Mouse (Mus musculus) forebrain, embryonic 15.5 days (tissue): ENCODE measurements at regions not wholly inside any gene's neighbourhood (a gene's known extent, or its start where the extent isn't known, plus 50 kb on each side); places are given as distances from the start of the nearest gene placed in this dataset.

Experiments
- ATAC-seq: fragments of 200-750 bp; cut with Nextera tagmentation; replicated peaks from 2 replicates; pipeline ENCODE4 v1.8.0; 2017; ENCODE audit warnings: mild to moderate bottlenecking, moderate TSS enrichment, moderate library complexity
- H3K27ac ChIP-seq: fragments of 300-500 bp; sonication (generic); replicated peaks from 2 replicates; pipeline ENCODE4 v1.5.1; 2015; ENCODE audit warnings: mild to moderate bottlenecking, inconsistent platforms
- H3K27me3 ChIP-seq: fragments of 300-500 bp; sonication (generic); 2 replicates; pipeline ENCODE4 v1.6.1; 2015; ENCODE audit warnings: inconsistent platforms
- H3K36me3 ChIP-seq: fragments of 300-500 bp; sonication (generic); 2 replicates; pipeline ENCODE4 v1.6.1; 2015; ENCODE audit warnings: mild to moderate bottlenecking, inconsistent platforms
- H3K4me1 ChIP-seq: fragments of 300-500 bp; sonication (generic); 2 replicates; pipeline ENCODE4 v1.6.1; 2015; ENCODE audit warnings: inconsistent platforms
- H3K4me2 ChIP-seq: fragments of 300-500 bp; sonication (generic); replicated peaks from 2 replicates; pipeline ENCODE4 v1.6.1; 2015; ENCODE audit warnings: mild to moderate bottlenecking, inconsistent platforms
- H3K4me3 ChIP-seq: fragments of 300-500 bp; sonication (generic); 2 replicates; pipeline ENCODE4 v1.5.1; 2015; ENCODE audit warnings: mild to moderate bottlenecking, inconsistent platforms
- H3K9ac ChIP-seq: fragments of 300-500 bp; sonication (generic); replicated peaks from 2 replicates; pipeline ENCODE4 v1.6.1; 2015; ENCODE audit warnings: mild to moderate bottlenecking, inconsistent platforms
- H3K9me3 ChIP-seq: fragments of 300-500 bp; sonication (generic); 2 replicates; pipeline ENCODE4 v1.6.1; 2016; ENCODE audit warnings: inconsistent platforms
- WGBS: fragments of 180-500 bp; shearing (Covaris S2); methylation state at CpG from one replicate; pipeline ENCODE4 v1.1.7; 2015; ENCODE audit warnings: mixed read lengths; 5-methylcytosine and 5-hydroxymethylcytosine counted together

- H3K27ac ChIP-seq = no peak overlapping the region
- no peaks in the 10 kb centered on the region for H3K36me3 ChIP-seq
- H3K4me2 ChIP-seq = no peak overlapping the region
- no peaks in the 10 kb centered on the region for H3K4me1 ChIP-seq
- 86% methylated on average over 11 of the region's 11 CpGs for WGBS
- H3K9ac ChIP-seq = no peak overlapping the region
- H3K4me3 ChIP-seq = no peak overlapping the region
- H3K9me3 ChIP-seq = no peaks in the 10 kb centered on the region
- no peak for ATAC-seq
- no peaks in the 10 kb centered on the region for H3K27me3 ChIP-seq
These were observed 93.1 kb downstream of the Zfp706 start for GRCm38 (mm10) chr15:36914239-36915100.

DNA sequence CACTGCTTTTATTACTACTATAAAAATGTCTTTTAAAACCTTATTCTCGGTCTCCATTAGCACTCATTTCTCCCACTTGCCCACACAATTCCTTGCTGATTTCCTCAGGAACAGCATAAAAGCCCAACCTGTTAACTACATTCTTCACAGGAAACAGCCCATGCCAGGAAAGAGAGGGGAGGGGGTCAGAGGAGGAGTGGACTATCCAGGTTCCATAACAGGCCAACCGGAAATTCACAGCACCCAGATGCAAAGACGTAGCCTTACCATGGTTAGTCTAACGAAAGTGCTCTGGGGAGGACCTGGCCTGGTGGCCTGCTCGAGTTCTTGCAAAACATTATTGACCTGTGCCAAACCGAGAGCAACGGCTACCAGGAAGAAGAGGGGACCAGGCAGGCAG, 94.3 kb downstream of the Zfp706 start:
- no peaks in the 10 kb centered on the region for H3K9me3 ChIP-seq
- no peak overlapping the region for H3K4me2 ChIP-seq
- no peaks in the 10 kb centered on the region for H3K36me3 ChIP-seq
- 94% methylated on average over 7 of the region's 7 CpGs for WGBS
- no peaks in the 10 kb centered on the region for H3K4me1 ChIP-seq
- no peak overlapping the region for H3K9ac ChIP-seq
- no peak overlapping the region for H3K27ac ChIP-seq
- H3K27me3 ChIP-seq = no peaks in the 10 kb centered on the region
- no peak overlapping the region for H3K4me3 ChIP-seq
- no peak for ATAC-seq

GRCm38 (mm10) chr15:36910272-36910671, 97.3 kb downstream of the Zfp706 start:
- no peak overlapping the region for H3K4me3 ChIP-seq
- no peaks in the 10 kb centered on the region for H3K27me3 ChIP-seq
- no peaks in the 10 kb centered on the region for H3K36me3 ChIP-seq
- WGBS = 80% methylated on average over 2 of the region's 2 CpGs
- ATAC-seq = no peak
- H3K9me3 ChIP-seq = no peaks in the 10 kb centered on the region
- no peak overlapping the region for H3K4me2 ChIP-seq
- H3K27ac ChIP-seq = no peak overlapping the region
- H3K9ac ChIP-seq = no peak overlapping the region
- H3K4me1 ChIP-seq = no peaks in the 10 kb centered on the region

- H3K4me1 ChIP-seq = no peaks in the 10 kb centered on the region
- H3K4me2 ChIP-seq = no peak overlapping the region
- WGBS = 86% methylated on average over 3 of the region's 3 CpGs
- H3K27me3 ChIP-seq = no peaks in the 10 kb centered on the region
- H3K36me3 ChIP-seq = no peaks in the 10 kb centered on the region
- H3K9ac ChIP-seq = no peak overlapping the region
- no peaks in the 10 kb centered on the region for H3K9me3 ChIP-seq
- no peak for ATAC-seq
- H3K27ac ChIP-seq = no peak overlapping the region
- no peak overlapping the region for H3K4me3 ChIP-seq
These were observed 98.1 kb downstream of the Zfp706 start for GRCm38 (mm10) chr15:36909494-36909893.

DNA sequence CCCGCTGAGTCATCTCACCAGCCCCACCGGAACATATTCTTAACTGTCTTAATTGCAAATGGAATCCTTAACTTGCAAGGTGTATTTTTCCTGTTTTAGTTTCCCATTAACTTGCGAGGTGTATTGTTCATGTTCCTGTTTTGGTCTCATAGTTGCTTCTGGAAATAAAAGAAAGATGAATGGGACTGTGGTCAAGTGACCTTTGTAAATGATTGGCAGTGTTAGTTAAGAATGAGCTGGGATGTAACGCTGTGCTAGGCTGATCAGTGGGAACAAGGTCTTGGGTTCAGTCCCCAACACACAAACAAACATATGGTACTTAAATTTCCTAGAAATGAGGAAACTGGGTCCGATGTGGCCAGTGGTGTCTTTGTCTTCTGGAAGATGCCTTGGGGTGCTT, 100.8 kb downstream of the Zfp706 start:
- ATAC-seq = no peak
- H3K9me3 ChIP-seq = no peaks in the 10 kb centered on the region
- H3K4me3 ChIP-seq = no peak overlapping the region

DNA sequence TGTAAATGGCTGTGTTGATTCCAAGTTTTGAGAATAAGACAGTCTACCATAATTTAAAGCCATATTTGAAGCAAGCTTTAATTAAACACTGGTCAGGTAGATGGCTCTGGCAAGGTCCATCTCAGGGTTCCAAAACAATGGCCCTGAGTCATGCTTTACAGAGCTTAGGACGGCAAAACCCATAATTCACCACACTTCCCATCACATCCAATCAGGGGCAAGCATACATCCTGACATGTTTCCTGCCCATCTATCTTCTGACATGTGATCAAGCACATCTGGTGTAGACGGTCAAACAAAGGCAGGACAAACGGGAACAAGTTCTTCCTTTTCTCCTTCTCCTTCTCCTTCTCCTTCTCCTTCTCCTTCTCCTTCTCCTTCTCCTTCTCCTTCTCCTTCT, 101.5 kb downstream of the Zfp706 start:
- Histone ChIP-seq H3K36me3 (no peaks in the 10 kb centered on the region), H3K27me3 (no peaks in the 10 kb centered on the region), H3K27ac (no peak overlapping the region), H3K4me2 (no peak overlapping the region), H3K4me1 (peaks cover 11% of the 10 kb centered on the region), H3K9ac (no peak overlapping the region), H3K9me3 (no peaks in the 10 kb centered on the region), H3K4me3 (no peak overlapping the region)
- no peak for ATAC-seq
- 88% methylated on average over 3 of the region's 3 CpGs for WGBS

More for the DNA sequence above, 100.8 kb downstream of the Zfp706 start:
- H3K36me3 ChIP-seq = no peaks in the 10 kb centered on the region
- H3K9ac ChIP-seq = no peak overlapping the region
- WGBS = 90% methylated on average over 5 of the region's 5 CpGs
- H3K27me3 ChIP-seq = no peaks in the 10 kb centered on the region
- H3K4me1 ChIP-seq = peaks cover 4% of the 10 kb centered on the region
- H3K27ac ChIP-seq = no peak overlapping the region
- H3K4me2 ChIP-seq = no peak overlapping the region

- Histone ChIP-seq H3K9me3 (no peaks in the 10 kb centered on the region), H3K36me3 (no peaks in the 10 kb centered on the region), H3K4me1 (peaks cover 15% of the 10 kb centered on the region), H3K9ac (no peak overlapping the region), H3K4me2 (no peak overlapping the region), H3K27ac (no peak overlapping the region), H3K4me3 (no peak overlapping the region), H3K27me3 (no peaks in the 10 kb centered on the region)
- 80% methylated on average over 5 of the region's 5 CpGs for whole genome bisulfite sequencing
- ATAC-seq = no peak
These were observed 103.7 kb downstream of the Zfp706 start for GRCm38 (mm10) chr15:36903922-36904321.

DNA sequence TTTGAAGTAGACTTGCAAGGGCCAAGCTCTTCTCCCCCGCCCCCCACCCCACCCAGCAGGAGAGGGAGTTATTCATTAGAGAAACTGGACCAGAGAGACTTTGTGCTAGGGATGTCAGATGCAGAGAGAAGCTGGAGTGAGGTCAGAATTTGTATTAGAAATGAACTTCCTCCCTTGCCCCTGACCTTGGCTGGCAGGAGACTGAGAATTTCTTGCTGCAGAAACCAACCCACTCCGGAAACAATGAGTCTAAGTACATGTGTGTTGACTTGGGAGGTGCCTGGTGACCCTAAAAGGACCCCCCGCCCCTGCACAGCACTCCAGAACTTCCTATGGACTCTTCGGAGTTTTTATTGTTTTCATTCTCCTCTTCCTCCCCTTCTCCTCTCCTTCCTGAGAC, 104.3 kb downstream of the Zfp706 start:
- no peaks in the 10 kb centered on the region for H3K36me3 ChIP-seq

DNA sequence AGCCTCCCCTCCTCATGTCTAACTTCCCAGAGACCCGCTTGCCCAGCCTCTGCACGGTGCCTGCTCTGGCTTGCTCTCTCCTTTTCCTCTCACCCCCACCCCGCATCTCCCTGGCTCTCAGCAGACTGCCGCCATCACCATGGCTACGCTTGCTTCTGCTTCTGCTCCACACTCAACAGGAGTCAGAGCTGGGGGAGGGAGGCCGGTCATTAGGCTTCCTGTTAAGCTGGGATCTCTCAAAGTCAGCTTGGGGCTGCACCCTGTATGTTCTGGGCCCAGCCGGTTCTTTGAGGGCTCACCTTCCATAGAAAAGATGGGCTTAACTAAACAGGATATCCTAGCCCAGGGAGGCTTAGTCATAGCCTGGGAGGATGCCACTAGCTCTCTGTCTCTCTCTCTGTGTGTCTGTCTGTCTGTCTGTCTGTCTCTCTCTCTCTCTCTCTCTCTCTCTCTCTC, 105.7 kb downstream of the Zfp706 start:
- 6% methylated on average over 7 of the region's 7 CpGs for WGBS

More for the DNA sequence above, 104.3 kb downstream of the Zfp706 start:
- H3K27ac ChIP-seq = no peak overlapping the region
- WGBS = 56% methylated on average over 4 of the region's 4 CpGs
- no peak overlapping the region for H3K4me3 ChIP-seq
- no peak for ATAC-seq
- H3K27me3 ChIP-seq = no peaks in the 10 kb centered on the region
- no peak overlapping the region for H3K9ac ChIP-seq
- no peak overlapping the region for H3K4me2 ChIP-seq
- no peaks in the 10 kb centered on the region for H3K9me3 ChIP-seq
- H3K4me1 ChIP-seq = peaks cover 15% of the 10 kb centered on the region

GRCm38 (mm10) chr15:36901350-36901749, 106.2 kb downstream of the Zfp706 start:
- Histone ChIP-seq H3K9ac (no peak overlapping the region), H3K4me3 (no peak overlapping the region), H3K9me3 (no peaks in the 10 kb centered on the region), H3K4me1 (peaks cover 15% of the 10 kb centered on the region), H3K36me3 (no peaks in the 10 kb centered on the region), H3K27ac (0 out of 2 replicates have a peak overlapping the region, but pooled peaks have one; percentile 48), H3K27me3 (no peaks in the 10 kb centered on the region), H3K4me2 (no peak overlapping the region; the same call in 1 of the 2 replicates)
- peak; percentile 35 for ATAC-seq
- WGBS = 68% methylated on average over 5 of the region's 5 CpGs

More for the DNA sequence above, 105.7 kb downstream of the Zfp706 start:
- Histone ChIP-seq H3K36me3 (no peaks in the 10 kb centered on the region), H3K27ac (0 out of 2 replicates have a peak overlapping the region, but pooled peaks have one; percentile 48), H3K4me3 (no peak overlapping the region), H3K9me3 (no peaks in the 10 kb centered on the region), H3K9ac (no peak overlapping the region), H3K4me2 (no peak overlapping the region; the same call in 1 of the 2 replicates), H3K4me1 (peaks cover 15% of the 10 kb centered on the region), H3K27me3 (no peaks in the 10 kb centered on the region)
- peak; percentile 96 for ATAC-seq

- peaks cover 15% of the 10 kb centered on the region for H3K4me1 ChIP-seq
- no peak; the same call in 1 of the 2 replicates for ATAC-seq
- no peak overlapping the region for H3K4me2 ChIP-seq
- no peak overlapping the region for H3K4me3 ChIP-seq
- 74% methylated on average over 2 of the region's 2 CpGs for WGBS
- no peaks in the 10 kb centered on the region for H3K27me3 ChIP-seq
- no peak overlapping the region for H3K9ac ChIP-seq
- H3K9me3 ChIP-seq = no peaks in the 10 kb centered on the region
- H3K36me3 ChIP-seq = no peaks in the 10 kb centered on the region
- no peak overlapping the region for H3K27ac ChIP-seq
These were observed 106.6 kb downstream of the Zfp706 start for GRCm38 (mm10) chr15:36900940-36901339.

- Histone ChIP-seq H3K4me2 (no peak overlapping the region), H3K27ac (no peak overlapping the region), H3K4me1 (peaks cover 15% of the 10 kb centered on the region), H3K4me3 (no peak overlapping the region), H3K36me3 (no peaks in the 10 kb centered on the region), H3K27me3 (no peaks in the 10 kb centered on the region), H3K9me3 (no peaks in the 10 kb centered on the region), H3K9ac (no peak overlapping the region)
- ATAC-seq = no peak
- WGBS = 75% methylated on average over 2 of the region's 2 CpGs
These were observed 107.7 kb downstream of the Zfp706 start for GRCm38 (mm10) chr15:36899882-36900281.
